Mouse (Mus musculus): ENCODE results near the gene Morn5.

Gene Morn5

GRCm38 (mm10) chr2:36103555-36104367, 54.5 kb downstream of the Morn5 start:
- in situ Hi-C loops (cut with MseI, MboI): no loop called here

GRCm38 (mm10) chr2:36104436-36104955, 55.2 kb downstream of the Morn5 start:
- in situ Hi-C loops (cut with MseI, MboI): no loop called here

- in situ Hi-C loops (cut with MseI, MboI): no loop called here
Observed at GRCm38 (mm10) chr2:36104956-36105741, 55.9 kb downstream of the Morn5 start, which contains the start of gene Lhx6. TSS of gene Lhx6 (minus strand) at chr2:36105408.

- in situ Hi-C loops (cut with MseI, MboI): no loop called here
Observed at GRCm38 (mm10) chr2:36108615-36109014, 59.4 kb downstream of the Morn5 start.

GRCm38 (mm10) chr2:36112632-36113031, 63.4 kb downstream of the Morn5 start:
- in situ Hi-C loops (cut with MseI, MboI): no loop called here

- in situ Hi-C loops (cut with MseI, MboI): no loop called here
Observed at GRCm38 (mm10) chr2:36126795-36127429, 77.7 kb downstream of the Morn5 start.

GRCm38 (mm10) chr2:36127973-36128372, 78.7 kb downstream of the Morn5 start:
- in situ Hi-C loops (cut with MseI, MboI): no loop called here

- in situ Hi-C loops (cut with MseI, MboI): no loop called here
Observed at GRCm38 (mm10) chr2:36129051-36129450, 79.8 kb downstream of the Morn5 start.

Measured in mouse trophoblast stem cell (cell line).